In the genomic region with DNA sequence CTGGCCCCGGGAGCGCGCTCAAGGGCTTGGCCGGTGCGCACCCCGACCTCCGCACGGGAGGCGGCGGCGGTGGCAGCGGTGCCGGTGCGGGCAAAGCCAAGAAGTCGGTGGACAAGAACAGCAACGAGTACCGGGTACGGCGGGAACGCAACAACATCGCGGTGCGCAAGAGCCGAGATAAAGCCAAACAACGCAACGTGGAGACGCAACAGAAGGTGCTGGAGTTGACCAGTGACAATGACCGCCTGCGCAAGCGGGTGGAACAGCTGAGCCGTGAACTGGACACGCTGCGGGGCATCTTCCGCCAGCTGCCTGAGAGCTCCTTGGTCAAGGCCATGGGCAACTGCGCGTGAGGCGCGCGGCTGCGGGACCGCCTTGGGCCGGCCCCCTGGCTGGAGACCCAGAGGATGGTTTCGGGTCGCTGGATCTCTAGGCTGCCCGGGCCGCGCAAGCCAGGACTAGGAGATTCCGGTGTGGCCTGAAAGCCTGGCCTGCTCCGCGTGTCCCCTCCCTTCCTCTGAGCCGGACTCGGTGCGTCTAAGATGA, we compare ENCODE assay signal across 8 mouse cellular contexts. TPM values are rescaled to one million over a fixed set of nuclear protein-coding genes. Genes with fewer than 3 reads are reported as not detected.
DNase-seq lines count a peak whose midpoint lies in the region; ATAC-seq and TF ChIP-seq lines count a peak whose summit lies in the region.

No protein-coding gene starts in this region.

- no peak for ATAC-seq in embryonic facial prominence, embryonic 13.5 days (ENCODE audit: insufficient number of reproducible peaks, insufficient read depth, low FRiP score, low TSS enrichment, low read depth)
- no peak for ATAC-seq in heart, postnatal 0 days (ENCODE audit: insufficient read depth, low read depth)
- no peak for ATAC-seq in midbrain, postnatal 0 days (ENCODE audit: low FRiP score)

- in situ Hi-C loops in ES-E14 (cut with MboI; ENCODE audit: low sequenced_read_pairs in 2 of 2, unreplicated experiment in 2 of 2): no loop called here

- no peak overlapping the region for H3K27ac ChIP-seq in ES-E14 (ENCODE audit: insufficient read depth, low read depth, low read length, poor library complexity, severe bottlenecking)
- H3K27ac ChIP-seq in embryonic facial prominence, embryonic 13.5 days: no peak overlapping the region
- H3K27ac ChIP-seq in heart, postnatal 0 days (ENCODE audit: low read depth): no peak overlapping the region
- no peak overlapping the region for H3K27ac ChIP-seq in midbrain, postnatal 0 days (ENCODE audit: low read depth, low read length)

- H3K4me1 ChIP-seq in ES-E14 (ENCODE audit: control insufficient read depth in 2 of 2, insufficient read depth in 2 of 2, low read length in 2 of 2, poor library complexity in 1 of 2): peaks cover 3 to 9% of the 10 kb centered on the region in 2 experiments; a peak in 1 of 4 replicates
- peaks cover 58% of the 10 kb centered on the region for H3K4me1 ChIP-seq in embryonic facial prominence, embryonic 13.5 days
- H3K4me1 ChIP-seq in heart, postnatal 0 days (ENCODE audit: control insufficient read depth, insufficient read depth): peaks cover 18% of the 10 kb centered on the region
- H3K4me1 ChIP-seq in midbrain, postnatal 0 days (ENCODE audit: insufficient read depth, low read length): peaks cover 12% of the 10 kb centered on the region; the same call in 1 of the 2 replicates

- peak overlapping the region; percentile 96 for H3K4me2 ChIP-seq in embryonic facial prominence, embryonic 13.5 days
- H3K4me2 ChIP-seq in heart, postnatal 0 days (ENCODE audit: low read depth, low read length): peak overlapping the region; percentile 98
- peak overlapping the region; percentile 73 for H3K4me2 ChIP-seq in midbrain, postnatal 0 days (ENCODE audit: low read depth, low read length, poor library complexity, severe bottlenecking)

- H3K9ac ChIP-seq in ES-E14 (ENCODE audit: insufficient read depth, low read depth, low read length, poor library complexity, severe bottlenecking): peak overlapping the region; percentile 29
- peak overlapping the region; percentile 78 for H3K9ac ChIP-seq in embryonic facial prominence, embryonic 13.5 days
- peak overlapping the region; percentile 46; the same call in 1 of the 2 replicates for H3K9ac ChIP-seq in heart, postnatal 0 days (replicated peaks; ENCODE audit: low read depth, low read length)
- peak overlapping the region; percentile 55 for H3K9ac ChIP-seq in midbrain, postnatal 0 days (replicated peaks; ENCODE audit: low read length, poor library complexity, severe bottlenecking)

- TF ChIP-seq CTCF in heart, postnatal 0 days (IDR thresholded peaks at IDR 0.05; ENCODE audit: low read depth): no peak
- no peak for TF ChIP-seq CTCF in midbrain, postnatal 0 days (IDR thresholded peaks at IDR 0.05)

- H3K36me3 ChIP-seq in ES-E14 (ENCODE audit: control insufficient read depth, insufficient read depth, low read length, poor library complexity, severe bottlenecking): no peaks in the 10 kb centered on the region
- H3K36me3 ChIP-seq in embryonic facial prominence, embryonic 13.5 days: no peaks in the 10 kb centered on the region
- no peaks in the 10 kb centered on the region for H3K36me3 ChIP-seq in heart, postnatal 0 days (replicated peaks; ENCODE audit: control insufficient read depth, insufficient read depth, low read length)
- no peaks in the 10 kb centered on the region for H3K36me3 ChIP-seq in midbrain, postnatal 0 days (ENCODE audit: insufficient read depth, low read length)

- H3K27me3 ChIP-seq in embryonic facial prominence, embryonic 13.5 days: peaks cover 75% of the 10 kb centered on the region
- peaks cover 70% of the 10 kb centered on the region for H3K27me3 ChIP-seq in heart, postnatal 0 days (ENCODE audit: control insufficient read depth, insufficient read depth, low read length)
- H3K27me3 ChIP-seq in midbrain, postnatal 0 days (ENCODE audit: insufficient read depth, low read length): peaks cover 53% of the 10 kb centered on the region

- no peak for DNase-seq in ES-E14 (ENCODE audit: low read depth, low spot score)
- peak; percentile 27 for DNase-seq in R1 (ENCODE audit: low read depth, low spot score)
- no peak for DNase-seq in heart, postnatal 0 days (ENCODE audit: low spot score)
- DNase-seq in kidney, postnatal 25 days: peak; percentile 77 to 92
- no peak for DNase-seq in midbrain, postnatal 0 days (ENCODE audit: low spot score)
- DNase-seq in layer of hippocampus, postnatal 25 days (ENCODE audit: extremely low spot score in 1 of 2, low spot score in 1 of 2): no peak
- no peak for DNase-seq in right cerebral cortex, postnatal 4 days

- under 1% methylated on average over 53 of the region's 53 CpGs for WGBS in embryonic facial prominence, embryonic 13.5 days
- WGBS in heart, postnatal 0 days: under 1% methylated on average over 50 of the region's 53 CpGs
- WGBS in midbrain, postnatal 0 days: under 1% methylated on average over 53 of the region's 53 CpGs

- H3K4me3 ChIP-seq in ES-E14 (ENCODE audit: insufficient read depth in 1 of 2, low read depth in 1 of 2, low read length in 2 of 2, poor library complexity in 1 of 2, severe bottlenecking in 1 of 2): peak overlapping the region; percentile 27 to 64
- peak overlapping the region; percentile 61 for H3K4me3 ChIP-seq in embryonic facial prominence, embryonic 13.5 days
- peak overlapping the region; percentile 59 for H3K4me3 ChIP-seq in heart, postnatal 0 days (ENCODE audit: low read depth, low read length)
- peak overlapping the region; percentile 53 for H3K4me3 ChIP-seq in midbrain, postnatal 0 days (ENCODE audit: low read depth, low read length)

- TF ChIP-seq EP300 in heart, postnatal 0 days (IDR thresholded peaks at IDR 0.05; ENCODE audit: low read depth): no peak

- no peaks in the 10 kb centered on the region for H3K9me3 ChIP-seq in ES-E14 (ENCODE audit: control insufficient read depth, insufficient read depth, low read depth, low read length)
- no peaks in the 10 kb centered on the region for H3K9me3 ChIP-seq in embryonic facial prominence, embryonic 13.5 days
- no peaks in the 10 kb centered on the region for H3K9me3 ChIP-seq in heart, postnatal 0 days (replicated peaks; ENCODE audit: control insufficient read depth, low read length)
- no peaks in the 10 kb centered on the region for H3K9me3 ChIP-seq in midbrain, postnatal 0 days (ENCODE audit: low read length)

TF ChIP-seq in ES-E14, 5 proteins besides CTCF, POLR2A, EP300 and RAD21:
- no peak for TF ChIP-seq MAFK (IDR thresholded peaks at IDR 0.05; ENCODE audit: insufficient read depth, low read depth, low read length)
- TF ChIP-seq ZNF384 (IDR thresholded peaks at IDR 0.05; ENCODE audit: low read depth, low read length): no peak
- TF ChIP-seq ZC3H11A (IDR thresholded peaks at IDR 0.05; ENCODE audit: borderline replicate concordance, low read depth, low read length): no peak
- TF ChIP-seq CHD2 (IDR thresholded peaks at IDR 0.05; ENCODE audit: low read depth, low read length): no peak
- no peak for TF ChIP-seq HCFC1 (IDR thresholded peaks at IDR 0.05; ENCODE audit: borderline replicate concordance, insufficient read depth, low read length)

RNA-seq across cellular contexts. Expression of a gene that starts 1.1 kb away (rescaled TPM):
- 2.0 and 2.5 TPM in 2 replicates for total RNA-seq in ES-E14 (2012; rRNA removed)
- 5.3 and 5.5 TPM in 2 replicates for polyA plus RNA-seq in embryonic facial prominence, embryonic 13.5 days (2015; fragmentation: Nextera tagmentation; extraction: Ambion mirVana)
- 3.5 and 6.3 TPM in 2 replicates for total RNA-seq in heart, postnatal 0 days (2014; rRNA removed; ENCODE audit: low replicate concordance)
- polyA plus RNA-seq in heart, postnatal 0 days (2015; fragmentation: Nextera tagmentation; extraction: Ambion mirVana): 0.20 and 0.48 TPM in 2 replicates
- total RNA-seq in midbrain, postnatal 0 days (2014; rRNA removed): 3.9 and 11.3 TPM in 2 replicates
- polyA plus RNA-seq in midbrain, postnatal 0 days (2015; fragmentation: Nextera tagmentation; extraction: Ambion mirVana): 0.44 and 0.67 TPM in 2 replicates
- total RNA-seq in layer of hippocampus, postnatal 25 days (2021): 10 to 100 TPM; 14.2 to 20.7 TPM

Comparison
In these comparisons a context has a peak if more than half of its experiments do, and no peak if none do; other contexts are left out.
1. DNase-seq: peak in R1 (single experiment) and kidney, postnatal 25 days (2 of 2); none in ES-E14 (single experiment), heart, postnatal 0 days (single experiment), midbrain, postnatal 0 days (single experiment), layer of hippocampus, postnatal 25 days (0 of 2) and right cerebral cortex, postnatal 4 days (single experiment).
2. Peak in every context shown above with its lines, with median percentiles within 50 percentile points of each other: H3K4me3 ChIP-seq, H3K9ac ChIP-seq and H3K4me2 ChIP-seq.